Mouse (Mus musculus): ENCODE measurements around the gene Galnt17. TPM values are rescaled to one million over a fixed set of nuclear protein-coding genes. Genes with fewer than 3 reads are reported as not detected.

The Galnt17 gene
- total RNA-seq, 2 experiments from 2014 or later: 32.3 to 35.2 TPM

GRCm38 (mm10) chr5:130938911-130939608 lies 369.2 kb downstream of the Galnt17 start:
- DNase-seq (ENCODE audit: low spot score in 2 of 2): peak; percentile 11 to 19

DNA sequence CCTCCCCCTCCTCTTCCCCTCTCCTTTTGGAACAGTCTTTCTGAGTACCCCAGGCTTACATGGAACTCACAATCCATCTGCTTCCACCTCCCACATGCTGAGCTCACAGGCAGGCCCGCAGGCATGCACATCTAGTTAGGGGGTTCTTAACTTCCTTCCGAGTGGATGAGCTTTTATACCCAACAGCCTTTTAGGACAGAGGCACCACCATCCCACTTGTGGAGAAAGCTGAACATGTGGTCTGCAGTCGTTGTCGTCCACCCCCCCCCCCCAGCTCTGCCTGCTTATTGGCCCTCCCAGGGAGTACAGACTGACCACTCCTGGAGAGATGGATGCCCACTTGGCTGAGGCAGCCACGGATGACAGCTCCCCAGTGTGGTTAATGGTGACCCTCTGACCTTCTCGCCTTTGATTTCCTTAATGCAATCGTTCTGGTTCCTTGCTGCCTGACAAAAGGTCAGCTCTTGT lies 370.0 kb downstream of the Galnt17 start:
- peak; percentile 11 to 47 for DNase-seq (ENCODE audit: low spot score in 2 of 2)

DNA sequence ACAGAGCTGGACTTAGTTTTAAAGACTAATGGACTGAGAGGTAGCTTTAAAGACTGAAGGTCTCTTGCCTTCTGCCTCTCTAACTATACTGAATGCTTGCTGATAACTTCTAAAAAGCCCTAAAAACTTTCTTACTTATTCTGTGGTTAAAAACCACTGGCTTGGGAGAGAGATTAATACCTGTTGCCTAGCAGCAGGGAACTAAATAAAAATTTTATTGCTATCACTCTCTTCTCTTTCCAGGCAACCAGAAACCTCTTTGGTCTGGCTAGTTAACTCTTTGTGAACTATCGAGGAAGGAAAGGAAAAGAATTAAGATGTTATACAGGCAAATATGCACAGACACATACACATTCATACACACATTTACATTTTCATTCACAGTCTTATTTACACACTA lies 377.3 kb downstream of the Galnt17 start:
- no peak for DNase-seq (ENCODE audit: low spot score in 2 of 2)

DNA sequence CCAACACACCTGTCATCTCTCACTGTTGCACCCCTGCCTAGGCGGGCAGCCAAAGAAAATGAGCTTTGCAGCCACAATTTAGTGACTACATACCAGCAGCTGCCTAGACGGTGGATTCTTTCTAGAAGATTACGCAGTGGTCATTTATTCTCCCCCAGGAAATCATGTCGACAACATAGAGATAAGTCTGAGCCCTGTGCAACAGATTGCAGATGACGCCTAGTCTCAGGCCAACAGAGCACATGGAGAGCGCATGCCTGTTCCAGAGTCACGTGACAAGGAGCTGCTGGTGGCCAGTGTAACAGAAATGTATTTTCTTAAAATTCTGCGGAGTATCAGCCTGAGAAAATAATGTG lies 380.5 kb downstream of the Galnt17 start:
- DNase-seq (ENCODE audit: low spot score in 2 of 2): no peak

GRCm38 (mm10) chr5:130927138-130927793 lies 381.0 kb downstream of the Galnt17 start:
- DNase-seq (ENCODE audit: low spot score in 2 of 2): no peak

DNA sequence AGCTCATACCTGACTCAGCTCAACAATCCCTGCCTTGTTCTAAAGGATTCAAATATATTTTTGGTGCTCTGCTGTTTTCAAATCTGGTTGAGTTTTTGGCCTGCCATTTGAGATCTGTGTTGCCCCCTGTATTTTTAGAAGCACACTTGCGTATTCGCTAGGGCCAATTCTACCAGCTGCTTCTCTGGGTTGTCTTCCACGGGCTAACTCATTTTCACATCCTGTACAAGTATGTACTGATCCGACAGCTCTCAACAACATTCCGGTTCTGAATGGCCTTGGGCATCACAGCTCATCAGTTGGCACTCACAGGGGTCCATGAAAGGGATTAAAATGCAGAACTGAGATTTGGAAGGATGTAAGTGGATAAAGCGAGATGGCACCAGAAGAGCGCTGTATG lies 382.6 kb downstream of the Galnt17 start:
- DNase-seq (ENCODE audit: low spot score in 2 of 2): no peak

DNA sequence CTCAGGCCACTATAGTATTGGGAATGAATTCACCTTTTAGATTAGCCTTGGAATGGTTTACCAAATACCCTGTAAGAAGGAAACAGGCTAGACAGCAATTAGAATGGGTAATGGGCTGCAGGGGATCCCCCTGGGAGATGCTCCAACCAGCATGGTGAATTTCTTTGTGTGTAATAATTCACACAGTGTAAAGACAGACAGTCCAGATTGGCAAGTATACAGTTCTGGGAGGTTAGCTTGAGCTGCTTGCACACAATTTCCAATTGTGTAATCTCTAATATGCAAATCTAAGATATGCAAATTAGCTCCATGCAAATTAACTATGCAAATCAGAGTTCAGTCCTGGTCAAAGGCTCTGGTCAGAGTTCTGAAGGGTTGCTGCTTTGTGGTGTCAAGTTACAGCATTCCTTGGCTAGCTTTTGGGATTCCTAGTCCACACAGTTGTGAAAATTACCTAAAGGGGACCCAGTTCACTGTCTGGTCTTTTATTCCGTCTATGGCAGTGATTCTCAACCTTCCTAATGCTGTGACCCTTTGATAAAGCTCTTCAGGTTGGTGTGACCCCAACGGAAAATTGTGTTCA lies 384.0 kb downstream of the Galnt17 start:
- DNase-seq (ENCODE audit: low spot score in 2 of 2): no peak

DNA sequence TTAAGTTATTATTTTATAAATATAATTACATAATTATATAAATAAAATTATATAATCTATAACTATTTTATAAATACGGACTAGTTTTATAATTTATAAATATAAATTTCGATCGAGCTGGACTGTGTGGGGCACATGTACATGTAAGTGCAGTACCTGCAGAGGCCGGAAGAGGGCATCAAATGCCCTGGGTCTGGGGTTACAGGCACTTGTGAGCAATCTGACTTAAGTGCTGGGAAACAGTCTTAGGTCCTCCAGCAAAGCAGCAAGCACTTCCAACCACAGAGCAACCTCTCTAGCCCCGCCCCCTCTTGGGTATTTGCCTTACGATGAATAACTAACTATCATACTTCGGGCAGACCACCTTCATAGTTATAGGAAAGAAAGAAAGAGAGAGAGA lies 388.3 kb downstream of the Galnt17 start:
- DNase-seq (ENCODE audit: low spot score in 2 of 2): no peak

DNA sequence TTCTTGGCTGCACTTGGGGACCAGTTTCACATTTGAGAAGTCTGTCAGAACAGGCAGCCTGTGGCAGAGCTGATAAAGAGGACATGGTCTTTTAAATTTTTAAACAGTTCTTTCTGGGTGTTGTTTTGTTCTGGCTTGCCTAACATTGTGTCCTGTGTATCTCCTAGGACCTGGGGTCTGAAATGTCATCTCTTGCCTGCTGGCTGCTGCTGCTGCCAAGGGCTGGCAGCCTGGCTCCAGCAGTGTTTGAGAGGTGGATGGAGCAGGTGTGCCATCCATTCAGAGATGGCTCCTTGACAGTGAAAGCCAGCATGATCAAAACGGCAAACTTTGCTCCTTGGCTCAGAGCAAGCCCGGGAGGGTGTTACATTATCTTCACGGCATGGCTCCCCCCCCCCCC lies 393.7 kb downstream of the Galnt17 start:
- DNase-seq (ENCODE audit: low spot score in 2 of 2): no peak

DNA sequence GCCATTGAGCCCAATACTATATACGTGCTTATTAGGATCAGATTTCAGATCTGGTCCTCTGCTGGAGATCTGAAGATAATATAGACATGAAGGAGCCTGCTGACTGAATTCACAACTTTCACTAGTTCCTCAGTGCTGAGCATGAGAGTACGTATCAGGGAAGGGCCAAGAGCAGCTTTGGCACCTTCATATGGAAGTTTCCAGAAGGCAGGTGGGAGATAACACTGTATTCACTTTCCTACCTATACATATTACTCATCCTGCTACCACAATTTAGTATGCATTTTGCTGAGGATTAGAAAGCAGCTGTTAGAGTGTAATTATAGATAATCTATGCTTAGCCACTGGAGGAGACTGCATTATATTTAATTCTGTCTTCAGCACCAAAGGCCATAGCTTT lies 396.7 kb downstream of the Galnt17 start:
- DNase-seq (ENCODE audit: low spot score in 2 of 2): peak; percentile 4

DNA sequence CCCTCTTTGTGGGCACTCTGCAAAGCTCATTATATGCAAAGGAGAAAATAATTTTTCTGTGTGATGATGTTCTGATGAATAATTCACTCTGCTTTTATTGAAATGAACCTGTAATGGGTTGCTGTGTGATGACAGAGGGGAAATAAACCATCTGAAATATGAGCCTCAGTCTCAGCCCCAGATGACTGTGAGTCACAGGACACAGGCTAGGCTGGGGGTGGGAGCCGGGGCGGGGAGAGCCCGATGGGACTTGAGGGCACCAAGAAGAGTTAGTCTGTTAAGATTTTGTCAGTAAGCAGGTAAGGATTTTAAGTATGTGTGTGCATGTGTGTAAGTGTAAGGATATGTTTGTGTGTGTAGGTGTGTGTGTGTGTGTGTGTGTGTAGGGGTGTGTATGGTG lies 406.6 kb downstream of the Galnt17 start:
- DNase-seq (ENCODE audit: low spot score in 2 of 2): no peak

GRCm38 (mm10) chr5:130895991-130896390 lies 412.3 kb downstream of the Galnt17 start:
- no peak for DNase-seq (ENCODE audit: low spot score in 2 of 2)

DNA sequence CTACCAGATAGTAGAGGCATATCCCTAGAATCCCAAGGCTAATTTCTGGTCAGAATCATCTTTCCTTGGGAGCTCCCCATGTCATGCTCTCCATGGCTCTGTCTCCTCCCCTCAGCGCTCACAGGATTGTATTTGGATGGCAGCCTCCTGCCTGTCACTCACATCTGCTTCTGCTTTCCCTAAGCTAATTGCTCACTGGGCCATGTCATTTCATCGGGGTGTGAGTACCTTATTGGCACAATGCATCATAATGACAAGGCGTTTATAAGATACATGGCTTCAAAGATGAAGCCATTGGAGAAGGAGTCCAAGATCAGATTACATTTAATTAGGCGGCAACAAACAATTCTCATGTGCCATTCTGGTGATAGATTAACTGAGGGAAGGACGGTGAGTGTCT lies 416.6 kb downstream of the Galnt17 start:
- no peak for DNase-seq (ENCODE audit: low spot score in 2 of 2)

GRCm38 (mm10) chr5:130880331-130880730 lies 428.0 kb downstream of the Galnt17 start:
- no peak for DNase-seq (ENCODE audit: low spot score in 2 of 2)

GRCm38 (mm10) chr5:130875391-130875790 lies 432.9 kb downstream of the Galnt17 start:
- no peak for DNase-seq (ENCODE audit: low spot score in 2 of 2)

- no peak for DNase-seq (ENCODE audit: low spot score in 2 of 2)
Observed at GRCm38 (mm10) chr5:130871086-130871485, 437.2 kb downstream of the Galnt17 start.

GRCm38 (mm10) chr5:130869869-130870268 lies 438.4 kb downstream of the Galnt17 start:
- no peak for DNase-seq (ENCODE audit: low spot score in 2 of 2)

GRCm38 (mm10) chr5:130862302-130862701 lies 446.0 kb downstream of the Galnt17 start:
- DNase-seq (ENCODE audit: low spot score in 2 of 2): peak; percentile 70 to 76

DNA sequence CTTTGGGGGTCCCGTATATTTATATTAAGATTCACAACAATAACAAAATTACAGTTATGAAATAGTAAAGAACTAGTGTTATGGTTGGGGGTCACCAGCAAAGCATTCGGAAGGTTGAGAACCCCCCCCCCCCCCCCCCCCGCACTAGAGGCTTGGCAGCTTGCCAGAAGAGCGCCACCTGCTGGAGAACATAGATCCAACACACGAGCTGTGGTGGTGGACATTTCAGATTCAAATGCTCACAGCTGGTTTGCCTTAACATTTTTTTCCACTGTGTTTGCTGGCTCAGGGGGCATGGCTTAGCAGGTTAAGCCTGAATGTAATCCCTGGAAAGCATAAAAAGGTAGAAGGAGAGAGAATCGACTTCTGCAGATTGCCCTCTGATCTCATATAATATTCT lies 448.6 kb downstream of the Galnt17 start:
- no peak for DNase-seq (ENCODE audit: low spot score in 2 of 2)

DNA sequence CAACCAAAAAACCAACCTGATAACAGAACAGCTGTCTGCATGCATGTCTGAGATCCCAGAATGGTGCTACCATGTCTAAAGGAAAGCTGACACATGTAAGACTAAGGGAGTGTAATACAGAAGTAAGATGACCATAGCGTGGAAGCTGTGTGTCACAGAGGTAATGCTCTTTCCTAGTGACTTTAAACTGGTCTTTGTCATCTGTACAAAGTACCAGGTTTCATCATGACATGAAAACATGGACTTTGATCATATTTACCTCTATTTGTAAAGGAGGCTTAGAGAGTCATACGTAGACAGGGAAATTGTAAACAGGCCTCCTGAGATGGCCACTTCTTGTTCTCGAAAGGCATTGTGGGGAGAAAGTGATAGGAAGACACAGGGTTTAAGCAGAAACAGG lies 449.6 kb downstream of the Galnt17 start:
- DNase-seq (ENCODE audit: low spot score in 2 of 2): no peak

DNA sequence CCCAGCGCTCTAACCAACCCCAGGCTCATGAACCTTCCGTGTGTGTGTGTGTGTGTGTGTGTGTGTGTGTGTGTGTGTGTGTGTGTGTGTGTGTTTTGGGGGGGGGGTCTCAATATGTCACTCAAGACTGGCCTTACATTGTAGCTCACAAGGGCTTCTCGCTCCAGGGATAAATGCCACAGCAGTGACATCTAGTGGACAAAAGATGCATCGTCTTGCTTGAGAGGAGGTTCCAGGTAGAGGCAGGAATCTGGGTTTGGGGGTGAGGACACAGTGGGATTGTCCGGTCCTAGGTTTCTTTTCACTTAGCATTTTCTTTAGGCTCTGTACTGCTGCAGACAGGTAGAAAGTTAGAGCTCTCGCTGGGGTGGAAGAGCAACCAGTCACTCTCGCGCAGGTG lies 450.1 kb downstream of the Galnt17 start:
- DNase-seq (ENCODE audit: low spot score in 2 of 2): peak; percentile 44 to 69

- DNase-seq (ENCODE audit: low spot score in 2 of 2): peak; percentile 68 to 69
Observed at GRCm38 (mm10) chr5:130854430-130854829, 453.9 kb downstream of the Galnt17 start.

- DNase-seq (ENCODE audit: low spot score in 2 of 2): peak; percentile 89 to 92
Observed at GRCm38 (mm10) chr5:130853371-130853770, 454.9 kb downstream of the Galnt17 start.
